Mouse (Mus musculus): ENCODE data around the gene Enthd1.
"Not testable (repeated sequence)": the region's sequence is repeated elsewhere in the genome, so short reads cannot be mapped to it uniquely, and the experiment has no call there.

Gene Enthd1

GRCm38 (mm10) chr15:80532281-80533072 lies 32.5 kb downstream of the Enthd1 start:
- no peak for DNase-seq

GRCm38 (mm10) chr15:80531026-80531425 lies 33.9 kb downstream of the Enthd1 start:
- DNase-seq = no peak

DNA sequence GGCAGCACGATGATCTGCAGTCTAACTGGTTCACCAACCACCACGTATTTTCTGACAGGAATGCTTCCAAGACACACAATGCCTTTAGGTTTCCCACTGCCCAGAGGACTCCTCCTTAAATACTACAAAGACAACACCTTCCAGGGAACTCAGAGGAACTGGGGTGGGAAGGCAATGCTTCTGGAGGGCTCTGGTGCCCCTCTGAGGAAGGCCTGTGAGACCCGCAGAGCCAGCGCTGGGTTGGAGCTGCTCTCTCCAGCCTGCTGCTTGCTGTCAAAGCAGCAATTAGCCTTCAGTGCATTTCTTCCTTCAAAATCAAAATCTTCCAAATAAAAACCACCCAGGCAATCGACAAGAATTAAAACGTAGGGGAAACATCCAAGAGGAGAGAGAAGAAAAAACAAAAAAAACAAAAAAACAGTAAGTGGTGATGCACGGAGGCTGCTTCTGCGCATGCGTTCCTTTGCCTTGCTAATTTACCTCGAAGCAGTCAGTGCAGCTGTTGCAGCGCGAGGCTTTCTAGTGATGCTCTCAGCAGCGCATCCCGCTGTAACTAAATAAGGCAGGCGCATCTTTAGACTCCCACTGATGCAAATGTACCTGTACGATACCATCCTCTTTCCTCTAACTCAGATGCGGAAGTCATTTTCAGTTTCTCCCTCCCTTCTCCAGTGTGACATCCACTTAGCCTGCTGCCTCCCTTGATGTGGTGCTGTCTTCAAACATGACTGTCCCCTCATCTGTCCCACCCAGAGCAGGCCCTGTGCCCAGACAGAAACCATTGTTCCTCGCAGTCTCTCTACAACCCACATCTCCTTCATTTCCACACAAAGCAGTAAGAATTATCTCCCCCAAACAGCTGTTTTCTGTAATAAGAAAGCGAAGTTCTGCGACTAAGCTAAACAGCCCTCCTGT lies 34.7 kb downstream of the Enthd1 start:
- no peak for DNase-seq

- DNase-seq = peak; percentile 56 to 74
Measured at GRCm38 (mm10) chr15:80521661-80522388, 43.1 kb downstream of the Enthd1 start.

GRCm38 (mm10) chr15:80519931-80520330 lies 45.0 kb downstream of the Enthd1 start:
- DNase-seq = no peak

DNA sequence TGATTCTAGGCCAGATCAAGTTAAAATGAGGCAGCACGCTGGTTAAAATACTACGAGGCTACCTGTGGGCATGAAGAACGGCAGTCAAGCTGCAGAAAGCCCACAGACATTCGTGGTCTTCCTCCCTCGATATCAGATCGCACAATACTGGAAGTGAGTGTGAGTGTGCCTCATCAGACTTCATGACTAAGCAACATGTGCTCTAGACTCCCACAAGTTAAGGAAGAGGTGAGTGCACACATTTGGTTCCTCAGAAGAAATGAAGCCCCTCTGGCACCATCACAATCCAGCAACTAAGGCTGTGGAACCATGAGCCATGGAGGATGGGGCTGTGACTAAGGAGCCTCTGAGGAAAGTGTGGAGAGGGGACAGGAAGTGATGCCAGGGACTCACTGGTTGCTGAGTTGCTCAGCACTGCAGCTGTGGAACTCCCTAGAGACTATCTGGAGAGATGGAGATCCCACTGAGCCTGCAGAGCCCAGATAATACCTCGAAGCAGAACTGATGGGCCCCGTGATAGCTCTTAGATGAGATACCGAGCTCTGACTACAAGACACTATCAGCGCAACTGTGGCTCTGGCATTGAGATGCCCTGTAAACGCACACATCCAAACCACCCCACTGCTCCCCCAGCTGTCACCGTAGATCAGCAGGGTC lies 46.3 kb downstream of the Enthd1 start:
- DNase-seq = no peak

- no peak for DNase-seq
Measured at GRCm38 (mm10) chr15:80517996-80518395, 47.0 kb downstream of the Enthd1 start.

- DNase-seq = no peak
Measured at GRCm38 (mm10) chr15:80516525-80516924, 48.4 kb downstream of the Enthd1 start.

GRCm38 (mm10) chr15:80505086-80505485 lies 59.9 kb downstream of the Enthd1 start:
- peak in 1 of 2 experiments; percentile 7 for DNase-seq

DNA sequence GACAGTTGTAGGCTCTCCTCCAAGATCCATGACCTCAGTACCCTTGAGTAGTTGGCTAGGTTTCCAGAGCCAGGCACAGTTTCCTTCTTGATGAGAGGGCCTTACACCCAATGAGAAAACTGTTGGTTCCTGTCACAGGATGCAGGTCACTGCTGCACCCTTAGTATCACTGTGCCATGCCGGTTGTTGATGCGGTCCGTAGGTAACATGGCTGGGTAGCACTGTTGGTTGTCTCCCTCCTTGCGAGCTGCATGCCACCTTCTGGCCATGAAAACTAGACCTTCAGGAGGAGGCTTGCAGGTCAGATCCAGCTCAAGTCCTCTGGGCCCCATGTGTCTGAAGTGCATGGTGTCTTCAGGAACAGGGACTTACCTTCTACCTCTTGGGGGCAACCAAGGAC lies 61.8 kb downstream of the Enthd1 start:
- not testable (repeated sequence) for DNase-seq

GRCm38 (mm10) chr15:80502741-80503140 lies 62.2 kb downstream of the Enthd1 start:
- no peak for DNase-seq

DNA sequence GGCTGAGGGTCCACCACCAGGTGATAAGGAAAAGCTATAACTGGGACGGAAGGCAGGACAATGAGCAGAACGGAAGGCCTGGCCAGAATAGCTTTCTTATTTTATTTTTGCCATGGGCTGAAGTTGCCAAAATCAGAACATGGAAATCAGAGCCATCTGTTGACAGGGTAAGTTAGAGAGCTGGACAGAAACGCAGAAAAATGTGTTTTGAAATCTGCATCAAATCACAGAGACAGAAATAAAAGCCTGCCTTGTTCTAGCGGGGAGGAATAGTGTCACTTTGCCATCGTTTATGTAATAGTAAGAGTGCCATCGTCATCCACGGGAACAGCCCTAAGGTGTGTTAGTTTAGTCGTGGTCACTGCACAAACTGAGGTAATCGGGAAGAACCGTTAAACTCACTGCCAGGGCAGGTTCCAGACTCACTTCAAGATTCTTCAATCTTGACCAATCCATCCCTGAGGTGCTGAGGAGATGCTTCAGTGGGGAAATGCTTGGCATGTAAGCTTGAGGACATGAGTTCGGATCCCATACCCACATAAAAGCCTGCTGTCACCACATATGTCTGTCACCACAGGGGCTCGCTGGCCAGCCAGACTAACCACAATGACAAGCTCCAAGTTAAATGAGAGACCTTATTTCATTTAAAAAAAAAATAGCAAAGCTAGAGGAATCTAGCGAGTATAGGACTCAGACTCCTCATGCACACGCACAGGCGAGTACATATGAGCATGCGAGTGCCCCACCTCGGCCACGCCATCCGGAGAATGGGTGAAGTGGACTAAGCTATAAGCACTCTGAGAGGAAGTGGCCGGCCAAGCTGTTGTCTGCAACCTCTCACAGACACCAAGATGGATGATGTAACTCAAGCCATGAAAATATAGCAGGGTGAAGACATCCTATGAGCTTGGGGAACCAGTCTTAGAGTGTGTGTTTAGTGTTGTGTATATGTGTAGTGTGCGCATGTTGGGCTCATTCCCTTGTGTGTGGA lies 63.6 kb downstream of the Enthd1 start:
- DNase-seq = peak in 1 of 2 experiments; percentile 15

GRCm38 (mm10) chr15:80500426-80500825 lies 64.5 kb downstream of the Enthd1 start:
- DNase-seq = no peak

GRCm38 (mm10) chr15:80497733-80498132 lies 67.2 kb downstream of the Enthd1 start:
- DNase-seq = peak in 1 of 2 experiments; percentile 24

DNA sequence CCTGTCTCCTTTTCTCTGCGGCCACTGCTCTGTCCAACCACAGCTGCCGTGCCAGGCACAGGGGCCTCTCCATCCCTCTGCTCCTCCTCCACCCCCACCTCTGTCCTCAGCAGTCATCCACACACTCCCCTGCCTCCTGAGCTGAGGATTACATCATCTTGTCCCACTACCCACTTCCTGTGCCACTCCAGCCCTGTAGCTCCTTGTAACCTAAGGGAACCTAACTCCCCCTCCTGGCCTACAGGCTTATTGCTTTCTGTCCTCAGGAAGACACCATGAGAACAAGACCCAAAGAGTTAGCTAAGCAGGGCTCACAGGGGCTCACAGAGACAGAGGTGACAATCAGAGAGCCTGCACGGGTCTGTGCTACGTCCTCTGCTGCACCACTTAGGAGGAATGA lies 73.5 kb downstream of the Enthd1 start:
- DNase-seq = peak in 1 of 2 experiments; percentile 10

DNA sequence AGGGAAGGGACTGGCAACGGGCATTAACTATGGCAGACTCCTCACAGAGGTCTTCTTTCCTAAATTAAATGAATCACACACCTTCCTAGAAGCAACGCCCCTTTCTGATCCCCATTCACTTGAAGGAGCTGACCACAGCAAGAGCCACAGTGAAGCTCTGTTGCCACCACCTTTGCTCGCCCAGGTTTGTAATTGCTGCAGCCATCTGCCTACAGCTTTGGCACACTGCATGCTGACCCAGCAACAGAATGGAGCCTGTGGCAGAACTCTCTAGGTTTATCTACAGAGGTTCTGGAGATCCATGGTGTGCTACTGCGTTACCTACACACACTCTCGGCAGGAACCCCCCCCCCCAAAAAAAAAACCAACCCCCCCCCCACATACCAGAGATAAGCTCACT lies 74.8 kb downstream of the Enthd1 start:
- no peak for DNase-seq

DNA sequence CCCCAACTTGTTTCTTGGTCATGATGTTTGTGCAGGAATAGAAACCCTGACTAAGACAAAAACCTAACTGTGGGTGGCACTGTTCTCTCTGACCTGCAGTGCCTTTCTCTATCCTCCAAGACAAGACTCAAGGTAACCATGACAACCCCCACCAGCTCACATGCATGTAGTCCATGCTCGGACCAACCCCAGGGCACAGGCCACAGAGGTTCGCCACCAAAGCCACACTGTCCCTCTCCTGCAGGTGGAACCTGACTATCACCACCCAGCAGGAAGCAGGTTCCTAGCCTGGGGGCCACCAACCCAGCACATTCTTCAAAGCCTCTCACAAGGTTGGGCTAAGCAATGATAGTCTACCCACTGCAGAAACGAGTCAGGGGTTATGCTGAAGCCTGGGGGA lies 76.3 kb downstream of the Enthd1 start:
- no peak for DNase-seq

DNA sequence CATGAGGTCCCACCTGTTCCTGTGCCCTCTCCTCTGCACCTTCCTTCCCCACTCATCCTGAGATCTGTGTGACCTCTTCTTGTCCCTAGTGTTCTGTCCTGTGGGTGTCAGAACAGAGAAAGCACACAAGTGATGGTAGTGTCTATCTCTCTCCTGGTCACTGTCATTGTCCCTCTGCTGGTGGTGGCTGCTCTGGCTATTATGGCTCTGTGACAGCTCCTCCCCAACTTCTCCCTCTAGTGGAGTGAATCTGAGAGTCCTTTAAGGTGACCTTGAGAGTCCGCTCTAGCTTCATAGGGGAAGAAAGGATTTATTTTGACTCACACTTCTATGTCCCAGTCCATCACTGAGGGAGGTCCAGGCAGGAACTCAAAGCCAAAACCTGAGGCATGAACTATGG lies 79.4 kb downstream of the Enthd1 start:
- DNase-seq = no peak

- DNase-seq = no peak
Measured at GRCm38 (mm10) chr15:80483041-80483705, 81.8 kb downstream of the Enthd1 start.

DNA sequence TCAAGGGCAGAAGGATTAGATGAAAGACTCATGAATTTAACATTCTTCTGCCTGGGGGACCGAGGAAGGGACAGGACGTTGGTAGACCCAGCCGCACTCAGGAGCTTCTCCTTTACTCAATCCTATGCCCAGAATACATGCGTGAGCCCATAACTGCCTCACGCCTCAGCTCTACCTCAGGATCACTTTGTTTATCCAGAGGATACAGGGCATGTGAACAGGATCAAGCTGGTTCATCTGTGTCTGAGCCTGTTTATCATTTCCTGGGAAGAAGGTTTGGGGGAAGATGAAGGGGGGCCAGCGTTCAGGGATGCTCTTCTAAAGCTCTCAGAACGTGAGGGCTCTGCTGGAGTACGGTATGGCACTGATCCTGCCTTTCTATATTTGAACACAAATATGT lies 82.6 kb downstream of the Enthd1 start:
- DNase-seq = no peak
